Comparison of ENCODE assay signal across 8 mouse cellular contexts in the genomic region with DNA sequence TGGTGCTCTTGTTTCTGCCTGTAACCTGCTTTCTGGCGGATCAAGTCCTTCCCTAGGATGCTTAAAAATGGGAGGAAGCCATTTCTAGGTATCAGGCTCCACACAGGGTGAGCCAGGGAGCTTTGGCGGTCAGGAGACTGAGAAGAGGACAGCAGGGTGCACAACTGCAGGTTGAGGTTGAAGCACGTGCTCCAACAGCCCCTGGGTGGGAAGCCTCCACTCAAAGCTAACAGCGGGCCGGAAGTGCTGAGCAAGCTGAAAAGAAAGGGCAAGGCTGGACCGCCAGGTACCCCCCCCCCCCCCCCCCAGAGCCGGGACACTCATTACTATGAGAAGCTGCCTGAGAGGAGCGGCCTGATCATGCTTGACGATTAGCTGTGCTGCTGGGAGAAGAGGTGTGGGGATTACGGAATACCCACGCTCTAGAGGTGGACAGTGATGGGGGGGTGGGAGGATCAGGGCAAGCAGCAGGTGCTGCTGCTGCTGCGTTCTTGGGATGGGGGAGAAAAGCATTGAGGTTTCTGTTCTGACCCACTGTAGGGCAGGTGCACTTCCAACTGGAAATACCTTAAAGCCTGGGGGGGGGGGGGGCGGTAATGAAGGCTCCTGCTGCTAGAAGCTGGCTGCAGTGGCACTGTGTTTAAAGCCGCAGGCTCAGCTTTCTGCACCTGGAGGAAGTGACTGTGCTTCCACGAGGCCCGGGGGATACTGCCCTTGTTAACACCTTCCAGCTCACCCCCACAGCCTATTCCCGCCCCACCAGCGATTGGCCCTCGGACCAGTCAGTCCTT. TPM values are rescaled to one million over a fixed set of nuclear protein-coding genes. Genes with fewer than 3 reads are reported as not detected.
DNase-seq lines count a peak whose midpoint lies in the region; ATAC-seq and TF ChIP-seq lines count a peak whose summit lies in the region.

No protein-coding gene starts in this region.

- H3K4me2 ChIP-seq in midbrain, embryonic 13.5 days (replicated peaks) = peak overlapping the region; percentile 37

- H3K36me3 ChIP-seq in testis, adult 2 months (ENCODE audit: control insufficient read depth, insufficient read depth, low read length) = no peaks in the 10 kb centered on the region
- no peaks in the 10 kb centered on the region for H3K36me3 ChIP-seq in midbrain, embryonic 13.5 days

- H3K9ac ChIP-seq in midbrain, embryonic 13.5 days (replicated peaks) = peak overlapping the region; percentile 41

- H3K4me1 ChIP-seq in testis, adult 2 months (ENCODE audit: control insufficient read depth, insufficient read depth, low read length) = peaks cover 8% of the 10 kb centered on the region
- peaks cover 18% of the 10 kb centered on the region; the same call in 1 of the 2 replicates for H3K4me1 ChIP-seq in midbrain, embryonic 13.5 days (replicated peaks)
- H3K4me1 ChIP-seq in cerebellum, adult 2 months (ENCODE audit: control insufficient read depth, insufficient read depth, low read length) = no peaks in the 10 kb centered on the region

- H3K27me3 ChIP-seq in testis, adult 2 months (ENCODE audit: control insufficient read depth, insufficient read depth, low read length) = no peaks in the 10 kb centered on the region
- no peaks in the 10 kb centered on the region for H3K27me3 ChIP-seq in midbrain, embryonic 13.5 days
- H3K27me3 ChIP-seq in cerebellum, adult 2 months (ENCODE audit: control insufficient read depth, insufficient read depth, low read length) = no peaks in the 10 kb centered on the region

- no peak overlapping the region for H3K27ac ChIP-seq in testis, adult 2 months (ENCODE audit: control insufficient read depth, insufficient read depth, low read depth, low read length)
- no peak overlapping the region for H3K27ac ChIP-seq in midbrain, embryonic 13.5 days
- no peak overlapping the region for H3K27ac ChIP-seq in cerebellum, adult 2 months (ENCODE audit: insufficient read depth, low read length)

- no peaks in the 10 kb centered on the region for H3K9me3 ChIP-seq in midbrain, embryonic 13.5 days

- TF ChIP-seq CTCF in testis, adult 2 months (IDR thresholded peaks at IDR 0.05; ENCODE audit: control insufficient read depth, insufficient read depth, insufficient replicate concordance, low read depth, low read length) = no peak
- no peak for TF ChIP-seq CTCF in cerebellum, adult 2 months (IDR thresholded peaks at IDR 0.05; ENCODE audit: borderline replicate concordance, insufficient read depth, low read depth, low read length)

- H3K4me3 ChIP-seq in testis, adult 2 months (ENCODE audit: control insufficient read depth, low read depth, low read length) = peak overlapping the region; percentile 17
- H3K4me3 ChIP-seq in midbrain, embryonic 13.5 days (replicated peaks) = no peak overlapping the region
- H3K4me3 ChIP-seq in cerebellum, adult 2 months (replicated peaks; ENCODE audit: insufficient read depth, low read depth, low read length) = no peak overlapping the region

- DNase-seq in testis, postnatal 10 days (ENCODE audit: low spot score) = no peak
- no peak for DNase-seq in ovary, postnatal 36 days (ENCODE audit: low spot score)
- no peak for DNase-seq in urinary bladder, postnatal 4 days (ENCODE audit: low spot score in 2 of 2)
- DNase-seq in cerebellum, adult 2 months = no peak
- DNase-seq in frontal cortex, adult 2 months (ENCODE audit: extremely low spot score in 1 of 2, low spot score in 1 of 2) = no peak

- 29% methylated on average over 17 of the region's 19 CpGs for WGBS in midbrain, embryonic 13.5 days
- 27% methylated on average over 19 of the region's 19 CpGs for WGBS in cerebellum, adult 2 months

- TF ChIP-seq POLR2A in testis, adult 2 months (IDR thresholded peaks at IDR 0.05; ENCODE audit: control insufficient read depth, low read depth, low read length) = no peak
- no peak for TF ChIP-seq POLR2A in cerebellum, adult 2 months (IDR thresholded peaks at IDR 0.05; ENCODE audit: borderline replicate concordance, insufficient read depth, low read length)

- peak; percentile 63 to 76 for ATAC-seq in hematopoietic stem cell, adult 5-6 weeks (replicated peaks in 1 of 2; ENCODE audit: insufficient read depth in 1 of 2, low FRiP score in 2 of 2, low TSS enrichment in 1 of 2, low read depth in 1 of 2, poor library complexity in 2 of 2, severe bottlenecking in 2 of 2)
- ATAC-seq in midbrain, embryonic 13.5 days = 0 out of 2 replicates have a peak, but pooled peaks have one; percentile 53

RNA-seq across cellular contexts. Expression of a gene that starts 4.7 kb away (rescaled TPM):
- polyA plus RNA-seq in testis, adult 2 months (2012; rRNA removed) = not detected in 2 replicates
- not detected in 2 replicates for total RNA-seq in hematopoietic stem cell, adult 5-6 weeks (2017)
- polyA plus RNA-seq in midbrain, embryonic 13.5 days (2015; fragmentation: Nextera tagmentation; extraction: Ambion mirVana) = not detected in 2 replicates
- not detected in 2 replicates for polyA plus RNA-seq in cerebellum, adult 2 months (2012; rRNA removed)
- not detected in 2 replicates for polyA plus RNA-seq in frontal cortex, adult 2 months (2012; rRNA removed)

RNA-seq across cellular contexts. Expression of a gene that starts 25.2 kb away (rescaled TPM):
- 20.7 and 26.4 TPM in 2 replicates for polyA plus RNA-seq in testis, adult 2 months (2012; rRNA removed)
- total RNA-seq in hematopoietic stem cell, adult 5-6 weeks (2017) = 25.4 and 27.6 TPM in 2 replicates
- polyA plus RNA-seq in midbrain, embryonic 13.5 days (2015; fragmentation: Nextera tagmentation; extraction: Ambion mirVana) = 32.0 and 34.5 TPM in 2 replicates
- 26.2 and 27.9 TPM in 2 replicates for polyA plus RNA-seq in cerebellum, adult 2 months (2012; rRNA removed)
- polyA plus RNA-seq in frontal cortex, adult 2 months (2012; rRNA removed) = 24.8 and 29.0 TPM in 2 replicates

RNA-seq across cellular contexts. Expression of a gene that starts 27.2 kb away (rescaled TPM):
- 90.1 and 92.2 TPM in 2 replicates for polyA plus RNA-seq in testis, adult 2 months (2012; rRNA removed)
- total RNA-seq in hematopoietic stem cell, adult 5-6 weeks (2017) = 94.6 and 125 TPM in 2 replicates
- polyA plus RNA-seq in midbrain, embryonic 13.5 days (2015; fragmentation: Nextera tagmentation; extraction: Ambion mirVana) = 23.6 and 24.7 TPM in 2 replicates
- polyA plus RNA-seq in cerebellum, adult 2 months (2012; rRNA removed) = 44.6 and 48.7 TPM in 2 replicates
- 43.1 and 43.4 TPM in 2 replicates for polyA plus RNA-seq in frontal cortex, adult 2 months (2012; rRNA removed)
